Mouse (Mus musculus): ENCODE results near the gene Vamp3. TPM values are rescaled to one million over a fixed set of nuclear protein-coding genes. Genes with fewer than 3 reads are reported as not detected.

Gene Vamp3
- polyA plus RNA-seq, 2 experiments = 50.7 to 94.8 TPM

GRCm38 (mm10) chr4:150998626-150999025, 59.1 kb downstream of the Vamp3 start:
- no peak overlapping the region for H3K27ac ChIP-seq (replicated peaks; ENCODE audit: low read depth, low read length)
- H3K27me3 ChIP-seq (ENCODE audit: control insufficient read depth, insufficient read depth, low read length) = no peaks in the 10 kb centered on the region
- H3K9ac ChIP-seq (ENCODE audit: low read depth, low read length, severe bottlenecking) = no peak overlapping the region
- no peak for DNase-seq (ENCODE audit: low spot score)
- no peak overlapping the region for H3K4me3 ChIP-seq (replicated peaks; ENCODE audit: low read length)
- no peak for ATAC-seq (ENCODE audit: low FRiP score, low read depth)
- 0 out of 2 replicates have a peak, but pooled peaks cover 2% of the 10 kb centered on the region for H3K36me3 ChIP-seq (ENCODE audit: control insufficient read depth, insufficient read depth, low read length)
- 91% methylated on average over 9 of the region's 9 CpGs for WGBS
- no peak for TF ChIP-seq POLR2A (IDR thresholded peaks at IDR 0.05; ENCODE audit: borderline replicate concordance, extremely low read depth, insufficient read depth, insufficient read length)
- no peaks in the 10 kb centered on the region for H3K9me3 ChIP-seq (ENCODE audit: control insufficient read depth, low read length)
- H3K4me1 ChIP-seq (ENCODE audit: control insufficient read depth, insufficient read depth, low read length) = no peaks in the 10 kb centered on the region
- H3K4me2 ChIP-seq (replicated peaks; ENCODE audit: low read depth, low read length, severe bottlenecking) = no peak overlapping the region

Other genes starting within 250 kb of the Vamp3 start
- gene Errfi1, start 204.0 kb downstream of the Vamp3 start, polyA plus RNA-seq (2012; rRNA removed) = 20.2 and 22.3 TPM in 2 replicates
- 23.9 and 27.2 TPM in 2 replicates for gene Errfi1, start 204.0 kb downstream of the Vamp3 start, polyA plus RNA-seq (2014; fragmentation: Nextera tagmentation; extraction: Ambion mirVana)
- 223 and 296 TPM in 2 replicates for gene Park7, start 143.5 kb downstream of the Vamp3 start, polyA plus RNA-seq (2012; rRNA removed)
- gene Park7, start 143.5 kb downstream of the Vamp3 start, polyA plus RNA-seq (2014; fragmentation: Nextera tagmentation; extraction: Ambion mirVana) = 415 and 416 TPM in 2 replicates
- gene Tnfrsf9, start 143.4 kb downstream of the Vamp3 start, polyA plus RNA-seq (2012; rRNA removed) = 0.79 and 0.80 TPM in 2 replicates
- 0.08 and 0.19 TPM in 2 replicates for gene Tnfrsf9, start 143.4 kb downstream of the Vamp3 start, polyA plus RNA-seq (2014; fragmentation: Nextera tagmentation; extraction: Ambion mirVana)
- not detected in 2 replicates for gene Uts2, start 60.9 kb downstream of the Vamp3 start, polyA plus RNA-seq (2012; rRNA removed)
- gene Uts2, start 60.9 kb downstream of the Vamp3 start, polyA plus RNA-seq (2014; fragmentation: Nextera tagmentation; extraction: Ambion mirVana) = not detected in 2 replicates
- gene Per3, start 13.3 kb downstream of the Vamp3 start, polyA plus RNA-seq (2012; rRNA removed) = 7.8 and 10.4 TPM in 2 replicates
- 6.1 and 6.9 TPM in 2 replicates for gene Per3, start 13.3 kb downstream of the Vamp3 start, polyA plus RNA-seq (2014; fragmentation: Nextera tagmentation; extraction: Ambion mirVana)
- not detected in 2 replicates for gene Gm13090, start 31.6 kb upstream of the Vamp3 start, polyA plus RNA-seq (2012; rRNA removed)
- gene Gm13090, start 31.6 kb upstream of the Vamp3 start, polyA plus RNA-seq (2014; fragmentation: Nextera tagmentation; extraction: Ambion mirVana) = not detected in 2 replicates

Measured in limb, embryonic 14.5 days (tissue).